Mouse (Mus musculus) mouse trophoblast stem cell (cell line): ENCODE data around the gene Tha1.

Experiments
- in situ Hi-C, 2 experiments: fragments of 300-500 bp; cut with MseI, MboI; formaldehyde crosslinking; loops; 2 replicates in 1 of 2; 3 replicates in 1 of 2; pipeline ENCODE4 v1.15.1; 2025

Gene Tha1

GRCm38 (mm10) chr11:117881787-117882186 is 8.5 kb upstream of the Tha1 start:
- in situ Hi-C loops = no loop called here

DNA sequence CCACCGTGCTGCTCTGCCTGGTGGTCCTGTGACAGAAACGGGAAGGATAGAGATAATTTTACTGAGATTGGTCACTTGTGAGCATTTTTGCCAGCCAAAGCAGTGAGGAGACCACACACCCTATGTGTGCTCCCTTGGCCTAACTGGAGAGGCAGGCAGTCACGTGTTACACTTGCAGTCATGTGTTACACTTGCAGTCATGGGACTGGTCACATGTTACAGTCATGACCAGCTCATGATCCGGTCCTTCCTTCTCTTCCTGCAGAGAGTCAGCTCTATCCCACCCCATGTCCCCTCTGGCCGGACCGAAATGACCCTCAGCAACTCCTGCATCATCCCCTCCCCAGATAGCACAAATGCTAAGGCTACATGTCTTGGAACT is 7.7 kb upstream of the Tha1 start:
- in situ Hi-C loops = no loop called here

DNA sequence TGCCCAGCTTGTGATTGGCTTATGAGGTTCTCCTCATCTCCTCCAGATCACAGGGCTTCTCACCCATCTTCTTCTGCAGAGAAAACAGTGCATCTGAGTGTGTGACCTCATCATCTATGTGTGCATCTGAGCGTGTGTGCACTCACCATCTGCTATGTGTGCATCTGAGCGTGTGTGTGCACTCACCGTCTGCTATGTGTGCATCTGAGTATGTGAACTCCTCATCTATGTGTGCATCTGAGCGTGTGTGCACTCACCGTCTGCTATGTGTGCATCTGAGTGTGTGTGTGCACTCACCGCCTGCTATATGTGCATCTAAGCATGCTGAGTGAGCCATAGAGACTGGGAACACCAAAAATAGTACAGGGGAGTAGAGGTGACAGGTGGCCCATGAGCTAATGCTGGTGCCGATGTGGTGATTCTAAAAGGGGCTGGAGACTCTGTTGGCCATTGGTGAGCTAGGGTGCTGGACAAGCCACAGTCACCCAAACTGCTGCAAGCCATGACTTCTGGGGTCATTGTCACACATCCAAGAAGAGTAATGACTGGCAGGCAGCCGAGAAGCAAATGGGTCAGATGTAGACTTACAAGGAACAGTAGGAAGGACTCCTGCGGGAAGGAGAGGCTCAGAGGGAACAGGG is 7.2 kb upstream of the Tha1 start:
- in situ Hi-C loops = no loop called here

DNA sequence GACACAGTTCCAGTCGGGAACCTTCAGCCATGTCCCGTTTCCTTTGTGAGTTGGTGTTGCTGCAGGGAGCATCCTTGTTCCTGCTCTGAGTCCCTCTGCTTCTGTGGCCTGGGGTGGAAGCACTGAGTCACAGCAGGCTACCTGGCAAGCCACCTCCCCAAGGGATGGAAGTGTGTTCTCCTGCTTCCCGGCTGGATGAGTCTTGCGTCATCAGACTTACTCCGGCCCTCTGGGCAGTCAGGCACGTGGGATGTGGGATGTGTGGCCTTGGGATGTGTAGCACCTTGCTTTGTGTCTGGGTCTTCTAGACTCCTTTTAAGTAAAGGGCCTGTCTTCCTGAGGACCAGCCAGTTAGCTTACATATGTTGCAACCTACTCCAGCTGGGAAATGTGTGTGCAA is 6.4 kb upstream of the Tha1 start:
- in situ Hi-C loops = no loop called here

DNA sequence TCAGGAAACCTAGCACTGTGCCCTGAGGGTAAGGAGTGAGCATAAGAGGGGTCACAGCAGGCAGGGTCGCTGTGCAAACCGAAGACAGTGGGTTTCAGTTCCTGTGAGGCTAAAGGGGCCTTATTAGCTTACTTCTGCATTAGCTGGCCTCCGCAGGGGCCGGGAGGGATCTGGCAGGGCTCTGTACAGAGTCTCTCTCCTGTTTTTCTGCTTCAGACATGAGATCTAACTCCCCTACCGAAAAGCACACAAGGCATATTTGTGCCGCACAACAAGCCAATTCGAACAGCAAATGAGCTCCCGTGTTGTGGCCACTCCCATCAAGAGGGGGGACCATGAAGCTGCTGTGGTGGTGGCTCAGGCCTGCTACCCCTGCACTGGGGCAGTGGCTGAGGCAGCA is 5.6 kb upstream of the Tha1 start:
- in situ Hi-C loops = no loop called here

- in situ Hi-C loops = no loop called here
These were observed 4.8 kb upstream of the Tha1 start for GRCm38 (mm10) chr11:117877917-117878745.

DNA sequence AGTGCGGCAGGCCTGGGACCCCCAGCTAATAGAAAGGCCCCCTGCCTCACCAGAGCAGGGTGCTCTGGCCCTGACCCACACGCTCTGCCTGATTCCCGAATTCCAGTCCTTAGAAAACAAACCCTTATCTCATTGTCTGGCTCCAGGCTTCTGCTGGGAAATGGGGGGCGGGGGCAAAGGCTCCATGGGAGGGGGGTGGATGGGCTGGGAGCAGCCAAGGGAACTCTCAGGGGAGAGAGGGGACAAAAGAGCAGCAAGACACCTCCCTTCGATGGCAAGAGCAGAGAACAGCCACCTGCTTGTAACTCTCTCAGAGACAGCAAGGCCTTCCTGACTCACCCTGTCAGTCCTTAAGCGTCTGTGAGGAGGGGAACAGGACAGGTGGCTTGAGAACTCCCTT is 2.4 kb upstream of the Tha1 start:
- in situ Hi-C loops = no loop called here

- in situ Hi-C loops = loop anchor here in 1 of 2 experiments (5.0 kb wide), 1 partner anchor 348 kb away; no protein-coding TSS in a partner anchor
These were observed 1.1 kb upstream of the Tha1 start for GRCm38 (mm10) chr11:117874419-117874818.

- in situ Hi-C loops = loop anchor here in 1 of 2 experiments (5.0 kb wide), 1 partner anchor 350 kb away; no protein-coding TSS in a partner anchor
These were observed 1.2 kb downstream of the Tha1 start for GRCm38 (mm10) chr11:117871911-117872584.

GRCm38 (mm10) chr11:117871376-117871775 is 1.9 kb downstream of the Tha1 start:
- in situ Hi-C loops = loop anchor here in 1 of 2 experiments (5.0 kb wide), 1 partner anchor 351 kb away; no protein-coding TSS in a partner anchor

DNA sequence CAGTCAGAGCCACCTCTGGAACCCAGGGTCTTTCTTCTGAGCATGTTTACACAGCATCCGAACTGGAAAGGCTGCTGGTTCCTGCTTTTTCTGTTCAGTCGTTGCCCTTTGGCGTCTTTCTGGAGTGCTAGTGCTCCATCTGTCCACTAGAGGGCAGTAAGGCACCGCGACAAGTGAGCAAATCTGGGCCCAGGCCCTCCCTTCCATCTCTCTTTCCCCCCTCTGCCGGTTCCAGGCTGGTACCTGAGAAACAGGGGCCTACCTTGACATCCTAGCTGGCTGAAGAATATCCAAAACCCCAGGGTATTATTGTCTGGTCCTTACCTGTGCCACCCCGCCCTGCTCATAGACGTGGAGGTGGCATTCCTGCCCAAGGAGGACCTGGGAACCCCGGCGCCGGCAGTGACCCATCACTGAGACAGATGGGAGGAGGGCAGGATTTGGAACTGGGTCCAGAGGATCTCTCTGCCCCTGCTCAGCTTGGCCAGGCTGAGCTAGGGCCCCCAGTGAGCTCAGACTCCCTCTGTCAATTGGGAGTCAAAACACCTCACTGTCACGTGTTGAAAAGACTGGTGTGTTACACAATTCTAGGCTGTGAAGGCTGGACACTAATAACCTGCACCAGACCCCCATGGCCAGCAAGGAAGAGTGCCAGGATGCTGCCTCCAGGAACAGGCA is 2.5 kb downstream of the Tha1 start:
- in situ Hi-C loops = loop anchor here in 1 of 2 experiments (5.0 kb wide), 1 partner anchor 351 kb away; no protein-coding TSS in a partner anchor

DNA sequence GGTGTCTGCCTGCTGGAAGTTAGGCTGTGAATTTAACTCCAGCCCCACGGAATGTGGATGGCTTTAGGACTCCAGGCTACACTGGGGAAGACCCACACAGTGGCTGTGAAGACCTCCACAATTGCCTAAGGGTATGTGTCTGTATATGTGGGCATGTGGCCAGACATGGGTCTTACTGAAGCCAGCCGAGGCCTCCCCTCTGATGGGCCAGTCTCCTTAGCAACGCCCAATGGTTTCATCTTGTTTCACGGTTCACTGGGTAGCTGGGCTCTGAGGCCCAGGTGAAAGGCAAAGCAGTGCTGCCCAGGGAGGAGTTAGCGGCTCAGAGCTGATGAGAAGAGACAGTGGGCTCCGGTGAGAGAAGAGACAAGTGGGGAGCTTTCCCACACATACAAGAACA is 7.3 kb downstream of the Tha1 start:
- in situ Hi-C loops = no loop called here

GRCm38 (mm10) chr11:117864805-117865204 is 8.5 kb downstream of the Tha1 start:
- in situ Hi-C loops = no loop called here

GRCm38 (mm10) chr11:117863174-117863856 is 10.0 kb downstream of the Tha1 start:
- in situ Hi-C loops = no loop called here

GRCm38 (mm10) chr11:117860601-117861000 is 12.7 kb downstream of the Tha1 start, which contains the start of gene Tmem235:
Gene Tmem235 (plus strand): TSS chr11:117860752.
- in situ Hi-C loops = no loop called here

DNA sequence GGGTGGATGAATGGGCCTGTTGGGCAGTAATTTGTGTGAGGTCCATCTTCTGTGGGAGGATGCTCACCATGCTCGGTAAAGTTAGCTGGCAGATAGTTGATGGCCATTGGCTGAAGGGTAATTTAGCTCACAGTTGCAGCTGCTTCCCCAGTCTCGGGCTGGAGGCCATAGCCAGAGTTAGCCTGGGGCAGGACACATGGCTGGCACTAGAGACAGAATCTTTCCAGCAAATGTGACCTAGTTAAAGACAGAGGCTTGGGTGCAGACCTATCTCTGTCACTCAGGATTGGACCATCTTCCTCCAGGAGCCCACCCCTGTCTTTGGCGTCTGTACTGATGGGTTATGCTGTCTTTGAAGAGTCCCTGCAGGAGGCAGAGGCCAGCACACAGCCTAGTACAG is 14.9 kb downstream of the Tha1 start:
- in situ Hi-C loops = no loop called here

DNA sequence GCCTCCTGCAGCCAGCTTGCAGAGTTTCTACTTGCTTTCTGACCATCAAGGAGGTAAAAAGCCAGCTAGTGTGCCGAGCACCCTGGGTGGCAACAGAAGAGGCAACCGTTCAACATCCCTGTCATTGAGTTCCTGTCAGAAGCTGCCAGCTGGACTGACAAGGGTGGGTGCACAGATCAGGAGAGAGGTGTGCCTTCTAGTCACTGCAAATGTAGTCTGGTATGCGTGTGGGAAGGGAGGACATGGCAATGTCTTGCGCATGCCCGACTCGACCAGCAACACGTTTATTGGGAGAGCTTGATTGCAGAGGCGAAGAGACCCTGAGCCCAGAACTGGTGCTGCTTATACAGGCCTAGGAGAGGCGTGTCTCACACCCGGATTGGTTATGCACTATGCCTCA is 15.8 kb downstream of the Tha1 start:
- in situ Hi-C loops = no loop called here

DNA sequence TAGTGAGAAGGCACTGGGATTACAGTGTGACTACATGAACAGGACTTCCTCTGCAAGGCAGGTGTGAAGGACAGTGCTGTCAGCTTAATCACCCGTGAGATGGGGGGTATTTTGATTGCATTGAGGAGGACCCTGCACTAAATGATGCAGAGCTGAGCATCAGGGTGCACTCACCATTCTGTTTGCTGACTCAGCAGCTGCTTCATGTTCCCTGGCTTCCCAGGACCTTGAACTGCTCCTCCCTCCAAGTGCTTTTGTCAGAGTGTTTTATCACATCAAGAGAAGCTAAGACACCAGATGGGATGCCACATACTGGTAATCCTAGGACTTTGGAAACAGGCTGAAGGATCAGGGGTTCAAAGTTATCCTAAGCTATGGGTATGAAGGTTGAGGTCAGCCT is 17.3 kb downstream of the Tha1 start:
- in situ Hi-C loops = no loop called here

- in situ Hi-C loops = no loop called here
These were observed 17.9 kb downstream of the Tha1 start for GRCm38 (mm10) chr11:117855360-117855759.

GRCm38 (mm10) chr11:117854241-117854640 is 19.0 kb downstream of the Tha1 start:
- in situ Hi-C loops = no loop called here

- in situ Hi-C loops = no loop called here
These were observed 20.4 kb downstream of the Tha1 start for GRCm38 (mm10) chr11:117852875-117853274.
